Mouse (Mus musculus): ENCODE data around the gene Slc15a5. TPM values are rescaled to one million over a fixed set of nuclear protein-coding genes. Genes with fewer than 3 reads are reported as not detected.
A peak's percentile ranks its signal among the peaks of the same experiment; 100 is the strongest.
"Not testable (repeated sequence)": the region's sequence is repeated elsewhere in the genome, so short reads cannot be mapped to it uniquely, and the experiment has no call there.

The Slc15a5 gene
- total RNA-seq (2021), result under 1 TPM in 1 of 2 experiments, not detected in 1; 0.99 TPM

GRCm38 (mm10) chr6:138079816-138080215 is at the start of gene Slc15a5:
TSS of gene Slc15a5 (minus strand) at chr6:138079916.
- no peak for DNase-seq (ENCODE audit: low spot score in 2 of 2)
- intact Hi-C loops (cut with DNase I), result no loop called here

- peak in 1 of 2 experiments; percentile 11 for DNase-seq (ENCODE audit: low spot score in 2 of 2)
- intact Hi-C loops (cut with DNase I), result no loop called here
These were observed 48.9 kb upstream of the Slc15a5 start for GRCm38 (mm10) chr6:138128392-138129335.

GRCm38 (mm10) chr6:138117496-138117895 is 37.8 kb upstream of the Slc15a5 start:
- intact Hi-C loops (cut with DNase I), result no loop called here
- DNase-seq (ENCODE audit: low spot score in 2 of 2), result no peak

GRCm38 (mm10) chr6:138104559-138104958 is 24.8 kb upstream of the Slc15a5 start:
- intact Hi-C loops (cut with DNase I), result no loop called here

GRCm38 (mm10) chr6:138102940-138103339 is 23.2 kb upstream of the Slc15a5 start:
- DNase-seq (ENCODE audit: low spot score in 2 of 2), result no peak
- intact Hi-C loops (cut with DNase I), result no loop called here

More at GRCm38 (mm10) chr6:138104559-138104958, 24.8 kb upstream of the Slc15a5 start:
- DNase-seq (ENCODE audit: low spot score in 2 of 2), result no peak

- intact Hi-C loops (cut with DNase I), result no loop called here
- DNase-seq (ENCODE audit: low spot score in 2 of 2), result no peak
These were observed 22.1 kb upstream of the Slc15a5 start for GRCm38 (mm10) chr6:138101843-138102242.

GRCm38 (mm10) chr6:138099646-138100045 is 19.9 kb upstream of the Slc15a5 start:
- intact Hi-C loops (cut with DNase I), result no loop called here
- no peak for DNase-seq (ENCODE audit: low spot score in 2 of 2)

- intact Hi-C loops (cut with DNase I), result no loop called here
- no peak for DNase-seq (ENCODE audit: low spot score in 2 of 2)
These were observed 15.3 kb upstream of the Slc15a5 start for GRCm38 (mm10) chr6:138095060-138095459.

- DNase-seq (ENCODE audit: low spot score in 2 of 2), result peak in 1 of 2 experiments; percentile 19
- intact Hi-C loops (cut with DNase I), result no loop called here
These were observed 12.7 kb upstream of the Slc15a5 start for GRCm38 (mm10) chr6:138092432-138092831.

- intact Hi-C loops (cut with DNase I), result no loop called here
- no peak for DNase-seq (ENCODE audit: low spot score in 2 of 2)
These were observed 9.4 kb upstream of the Slc15a5 start for GRCm38 (mm10) chr6:138089084-138089483.

- DNase-seq (ENCODE audit: low spot score in 2 of 2); intact Hi-C loops (cut with DNase I): not testable (repeated sequence)
These were observed 6.7 kb upstream of the Slc15a5 start for GRCm38 (mm10) chr6:138086421-138086820.

GRCm38 (mm10) chr6:138080778-138081549 is 1.2 kb upstream of the Slc15a5 start:
- intact Hi-C loops (cut with DNase I), result no loop called here
- DNase-seq (ENCODE audit: low spot score in 2 of 2), result no peak

- intact Hi-C loops (cut with DNase I), result no loop called here
- no peak for DNase-seq (ENCODE audit: low spot score in 2 of 2)
These were observed 1.9 kb downstream of the Slc15a5 start for GRCm38 (mm10) chr6:138077681-138078439.

- DNase-seq (ENCODE audit: low spot score in 2 of 2), result no peak
- intact Hi-C loops (cut with DNase I), result no loop called here
These were observed 4.0 kb downstream of the Slc15a5 start for GRCm38 (mm10) chr6:138075723-138076122.

GRCm38 (mm10) chr6:138073540-138073939 is 6.2 kb downstream of the Slc15a5 start:
- intact Hi-C loops (cut with DNase I), result no loop called here
- no peak for DNase-seq (ENCODE audit: low spot score in 2 of 2)

GRCm38 (mm10) chr6:138072963-138073339 is 6.8 kb downstream of the Slc15a5 start:
- DNase-seq (ENCODE audit: low spot score in 2 of 2), result no peak
- intact Hi-C loops (cut with DNase I), result no loop called here

- intact Hi-C loops (cut with DNase I), result no loop called here
- DNase-seq (ENCODE audit: low spot score in 2 of 2), result no peak
These were observed 7.4 kb downstream of the Slc15a5 start for GRCm38 (mm10) chr6:138072110-138072962.

- intact Hi-C loops (cut with DNase I), result no loop called here
- no peak for DNase-seq (ENCODE audit: low spot score in 2 of 2)
These were observed 8.1 kb downstream of the Slc15a5 start for GRCm38 (mm10) chr6:138071505-138072107.
